Mouse (Mus musculus) embryo, embryonic 11.5 days (tissue): ENCODE results near the gene 1700092M07Rik.

Experiments used
- DNase-seq: peaks from one replicate; pipeline ENCODE4 v3.0.0-alpha.2; 2012; ENCODE audit warnings: low read depth, low spot score

1700092M07Rik gene

GRCm38 (mm10) chr19:8742176-8742575 lies 1.7 kb downstream of the 1700092M07Rik start:
- no peak for DNase-seq

GRCm38 (mm10) chr19:8745382-8745781 lies 4.9 kb downstream of the 1700092M07Rik start:
- DNase-seq = no peak

GRCm38 (mm10) chr19:8747368-8747767 lies 6.8 kb downstream of the 1700092M07Rik start:
- DNase-seq = no peak

- no peak for DNase-seq
These were observed 15.1 kb downstream of the 1700092M07Rik start for GRCm38 (mm10) chr19:8755652-8756051.

GRCm38 (mm10) chr19:8756635-8757387 lies 16.3 kb downstream of the 1700092M07Rik start, which contains the start of gene Nxf1:
TSS of gene Nxf1 (plus strand) at chr19:8757073.
- DNase-seq = peak; percentile 94

- no peak for DNase-seq
These were observed 17.0 kb downstream of the 1700092M07Rik start for GRCm38 (mm10) chr19:8757471-8757998.

- DNase-seq = no peak
These were observed 18.4 kb downstream of the 1700092M07Rik start for GRCm38 (mm10) chr19:8758899-8759298.

- no peak for DNase-seq
These were observed 20.2 kb downstream of the 1700092M07Rik start for GRCm38 (mm10) chr19:8760757-8761156.

- no peak for DNase-seq
These were observed 22.8 kb downstream of the 1700092M07Rik start for GRCm38 (mm10) chr19:8763276-8763675.

- DNase-seq = no peak
These were observed 25.0 kb downstream of the 1700092M07Rik start for GRCm38 (mm10) chr19:8765562-8765961.

GRCm38 (mm10) chr19:8770567-8771270 lies 30.2 kb downstream of the 1700092M07Rik start, which contains the start of gene Tmem223:
TSS of gene Tmem223 (plus strand) at chr19:8770996.
- peak; percentile 36 for DNase-seq

GRCm38 (mm10) chr19:8772996-8773395 lies 32.5 kb downstream of the 1700092M07Rik start:
- DNase-seq = no peak

- no peak for DNase-seq
These were observed 32.9 kb downstream of the 1700092M07Rik start for GRCm38 (mm10) chr19:8773409-8773808.

GRCm38 (mm10) chr19:8774086-8774835 lies 33.7 kb downstream of the 1700092M07Rik start, which contains the start of gene Tmem179b:
TSS of gene Tmem179b (minus strand) at chr19:8774467.
- peak; percentile 91 for DNase-seq

- no peak for DNase-seq
These were observed 34.5 kb downstream of the 1700092M07Rik start for GRCm38 (mm10) chr19:8774951-8775421.

GRCm38 (mm10) chr19:8786008-8786781 lies 45.7 kb downstream of the 1700092M07Rik start, which contains the start of gene Taf6l:
TSS of gene Taf6l (minus strand) at chr19:8786417.
- peak; percentile 91 for DNase-seq

- no peak for DNase-seq
These were observed 48.0 kb downstream of the 1700092M07Rik start for GRCm38 (mm10) chr19:8788521-8788920.

- no peak for DNase-seq
These were observed 48.7 kb downstream of the 1700092M07Rik start for GRCm38 (mm10) chr19:8789171-8789570.

GRCm38 (mm10) chr19:8790171-8790570 lies 49.7 kb downstream of the 1700092M07Rik start:
- DNase-seq = no peak
